Mouse (Mus musculus): ENCODE results near the gene Jpt1. TPM values are rescaled to one million over a fixed set of nuclear protein-coding genes. Genes with fewer than 3 reads are reported as not detected.

Jpt1 gene
- polyA plus RNA-seq, 1 experiment from 2014 or later = 492 TPM

- H3K4me3 ChIP-seq = no peak overlapping the region
- H3K27me3 ChIP-seq (ENCODE audit: low read depth, poor library complexity, severe bottlenecking) = no peaks in the 10 kb centered on the region
- no peak for DNase-seq (ENCODE audit: low spot score)
- no peaks in the 10 kb centered on the region for H3K9me3 ChIP-seq (replicated peaks)
- H3K36me3 ChIP-seq = peaks cover 51% of the 10 kb centered on the region
- 87% methylated on average over 4 of the region's 4 CpGs for WGBS
- no peak overlapping the region for H3K27ac ChIP-seq
- H3K4me1 ChIP-seq = no peaks in the 10 kb centered on the region
Measured at GRCm38 (mm10) chr11:115521080-115521479, 6.9 kb upstream of the Jpt1 start.

- no peak overlapping the region for H3K4me3 ChIP-seq
- WGBS = 86% methylated on average over 2 of the region's 2 CpGs
Measured at GRCm38 (mm10) chr11:115520218-115520617, 6.0 kb upstream of the Jpt1 start.

GRCm38 (mm10) chr11:115519581-115519980 is 5.4 kb upstream of the Jpt1 start:
- WGBS = 88% methylated on average over 3 of the region's 3 CpGs
- no peaks in the 10 kb centered on the region for H3K9me3 ChIP-seq (replicated peaks)
- no peak for DNase-seq (ENCODE audit: low spot score)

More at GRCm38 (mm10) chr11:115520218-115520617, 6.0 kb upstream of the Jpt1 start:
- no peaks in the 10 kb centered on the region for H3K4me1 ChIP-seq
- DNase-seq (ENCODE audit: low spot score) = no peak
- H3K27ac ChIP-seq = no peak overlapping the region
- peaks cover 42% of the 10 kb centered on the region for H3K36me3 ChIP-seq
- no peaks in the 10 kb centered on the region for H3K27me3 ChIP-seq (ENCODE audit: low read depth, poor library complexity, severe bottlenecking)
- H3K9me3 ChIP-seq (replicated peaks) = no peaks in the 10 kb centered on the region

GRCm38 (mm10) chr11:115518693-115519092 is 4.5 kb upstream of the Jpt1 start:
- no peak overlapping the region for H3K27ac ChIP-seq
- no peak overlapping the region for H3K4me3 ChIP-seq
- 69% methylated on average over 9 of the region's 9 CpGs for WGBS
- DNase-seq (ENCODE audit: low spot score) = no peak
- H3K36me3 ChIP-seq = peaks cover 27% of the 10 kb centered on the region
- no peaks in the 10 kb centered on the region for H3K9me3 ChIP-seq (replicated peaks)
- H3K27me3 ChIP-seq (ENCODE audit: low read depth, poor library complexity, severe bottlenecking) = no peaks in the 10 kb centered on the region
- peaks cover 10% of the 10 kb centered on the region for H3K4me1 ChIP-seq

More at GRCm38 (mm10) chr11:115519581-115519980, 5.4 kb upstream of the Jpt1 start:
- Histone ChIP-seq H3K27ac (no peak overlapping the region), H3K4me1 (peaks cover 5% of the 10 kb centered on the region), H3K27me3 (ENCODE audit: low read depth, poor library complexity, severe bottlenecking) (no peaks in the 10 kb centered on the region), H3K36me3 (peaks cover 36% of the 10 kb centered on the region), H3K4me3 (no peak overlapping the region)

- Histone ChIP-seq H3K27me3 (ENCODE audit: low read depth, poor library complexity, severe bottlenecking) (no peaks in the 10 kb centered on the region), H3K27ac (no peak overlapping the region), H3K9me3 (replicated peaks) (no peaks in the 10 kb centered on the region), H3K36me3 (peaks cover 15% of the 10 kb centered on the region), H3K4me1 (peaks cover 25% of the 10 kb centered on the region), H3K4me3 (no peak overlapping the region)
- 80% methylated on average over 5 of the region's 5 CpGs for WGBS
- DNase-seq (ENCODE audit: low spot score) = no peak
Measured at GRCm38 (mm10) chr11:115516942-115517341, 2.8 kb upstream of the Jpt1 start.

- Histone ChIP-seq H3K9me3 (replicated peaks) (no peaks in the 10 kb centered on the region), H3K4me3 (no peak overlapping the region), H3K27ac (peak overlapping the region; percentile 95; the same call in 1 of the 2 replicates), H3K36me3 (peaks cover 8% of the 10 kb centered on the region; the same call in 1 of the 2 replicates), H3K27me3 (ENCODE audit: low read depth, poor library complexity, severe bottlenecking) (no peaks in the 10 kb centered on the region), H3K4me1 (peaks cover 44% of the 10 kb centered on the region)
- DNase-seq (ENCODE audit: low spot score) = no peak
- WGBS = 79% methylated on average over 6 of the region's 6 CpGs
Measured at GRCm38 (mm10) chr11:115515021-115515420, 834 bp upstream of the Jpt1 start.

- peaks cover 53% of the 10 kb centered on the region for H3K4me1 ChIP-seq
- peak overlapping the region; percentile 98 for H3K4me3 ChIP-seq
- peaks cover 11% of the 10 kb centered on the region; the same call in 1 of the 2 replicates for H3K36me3 ChIP-seq
- DNase-seq (ENCODE audit: low spot score) = peak; percentile 63
- under 1% methylated on average over 57 of the region's 57 CpGs for WGBS
- peak overlapping the region; percentile 95 for H3K27ac ChIP-seq
- no peaks in the 10 kb centered on the region for H3K9me3 ChIP-seq (replicated peaks)
- H3K27me3 ChIP-seq (ENCODE audit: low read depth, poor library complexity, severe bottlenecking) = no peaks in the 10 kb centered on the region
Measured at GRCm38 (mm10) chr11:115513271-115514237, 633 bp downstream of the Jpt1 start.

GRCm38 (mm10) chr11:115512407-115513183 is 1.6 kb downstream of the Jpt1 start:
- Histone ChIP-seq H3K36me3 (peaks cover 17% of the 10 kb centered on the region; the same call in 1 of the 2 replicates), H3K4me1 (peaks cover 55% of the 10 kb centered on the region), H3K9me3 (replicated peaks) (no peaks in the 10 kb centered on the region), H3K4me3 (peak overlapping the region; percentile 98), H3K27ac (peak overlapping the region; percentile 95), H3K27me3 (ENCODE audit: low read depth, poor library complexity, severe bottlenecking) (no peaks in the 10 kb centered on the region)
- WGBS = 51% methylated on average over 8 of the region's 8 CpGs
- no peak for DNase-seq (ENCODE audit: low spot score)

- WGBS = 89% methylated on average over 3 of the region's 3 CpGs
- DNase-seq (ENCODE audit: low spot score) = no peak
- Histone ChIP-seq H3K9me3 (replicated peaks) (no peaks in the 10 kb centered on the region), H3K36me3 (peaks cover 20% of the 10 kb centered on the region; the same call in 1 of the 2 replicates), H3K27ac (0 out of 2 replicates have a peak overlapping the region, but pooled peaks have one; percentile 38), H3K4me1 (peaks cover 57% of the 10 kb centered on the region), H3K4me3 (peak overlapping the region; percentile 98), H3K27me3 (ENCODE audit: low read depth, poor library complexity, severe bottlenecking) (no peaks in the 10 kb centered on the region)
Measured at GRCm38 (mm10) chr11:115512004-115512403, 2.2 kb downstream of the Jpt1 start.

GRCm38 (mm10) chr11:115511121-115511520 is 3.1 kb downstream of the Jpt1 start:
- no peaks in the 10 kb centered on the region for H3K27me3 ChIP-seq (ENCODE audit: low read depth, poor library complexity, severe bottlenecking)
- peak overlapping the region; percentile 98; the same call in 1 of the 2 replicates for H3K4me3 ChIP-seq
- no peaks in the 10 kb centered on the region for H3K9me3 ChIP-seq (replicated peaks)
- no peak for DNase-seq (ENCODE audit: low spot score)
- peaks cover 57% of the 10 kb centered on the region for H3K4me1 ChIP-seq
- 87% methylated on average over 2 of the region's 2 CpGs for WGBS
- H3K27ac ChIP-seq = no peak overlapping the region
- peaks cover 29% of the 10 kb centered on the region for H3K36me3 ChIP-seq

- Histone ChIP-seq H3K27me3 (ENCODE audit: low read depth, poor library complexity, severe bottlenecking) (no peaks in the 10 kb centered on the region), H3K27ac (no peak overlapping the region; the same call in 1 of the 2 replicates), H3K4me3 (peak overlapping the region; percentile 30; the same call in 1 of the 2 replicates), H3K9me3 (replicated peaks) (no peaks in the 10 kb centered on the region), H3K4me1 (peaks cover 57% of the 10 kb centered on the region), H3K36me3 (peaks cover 32% of the 10 kb centered on the region)
- whole genome bisulfite sequencing = 63% methylated on average over 5 of the region's 5 CpGs
- no peak for DNase-seq (ENCODE audit: low spot score)
Measured at GRCm38 (mm10) chr11:115510507-115510888, 3.7 kb downstream of the Jpt1 start.

- no peaks in the 10 kb centered on the region for H3K9me3 ChIP-seq (replicated peaks)
- WGBS = 58% methylated on average over 6 of the region's 6 CpGs
- H3K27me3 ChIP-seq (ENCODE audit: low read depth, poor library complexity, severe bottlenecking) = no peaks in the 10 kb centered on the region
- peaks cover 38% of the 10 kb centered on the region for H3K36me3 ChIP-seq
- DNase-seq (ENCODE audit: low spot score) = no peak
- peaks cover 56% of the 10 kb centered on the region for H3K4me1 ChIP-seq
- H3K4me3 ChIP-seq = peak overlapping the region; percentile 30
- H3K27ac ChIP-seq = no peak overlapping the region
Measured at GRCm38 (mm10) chr11:115509773-115510506, 4.2 kb downstream of the Jpt1 start.

Measured in limb, embryonic 10.5 days (tissue).